Mouse (Mus musculus): ENCODE results near the gene Muc15. TPM values are rescaled to one million over a fixed set of nuclear protein-coding genes. Genes with fewer than 3 reads are reported as not detected.

Gene Muc15
- total RNA-seq (2021) = not detected
- long read RNA-seq, experiment 1 = 0 reads
- long read RNA-seq, experiment 2 = 0 reads

DNA sequence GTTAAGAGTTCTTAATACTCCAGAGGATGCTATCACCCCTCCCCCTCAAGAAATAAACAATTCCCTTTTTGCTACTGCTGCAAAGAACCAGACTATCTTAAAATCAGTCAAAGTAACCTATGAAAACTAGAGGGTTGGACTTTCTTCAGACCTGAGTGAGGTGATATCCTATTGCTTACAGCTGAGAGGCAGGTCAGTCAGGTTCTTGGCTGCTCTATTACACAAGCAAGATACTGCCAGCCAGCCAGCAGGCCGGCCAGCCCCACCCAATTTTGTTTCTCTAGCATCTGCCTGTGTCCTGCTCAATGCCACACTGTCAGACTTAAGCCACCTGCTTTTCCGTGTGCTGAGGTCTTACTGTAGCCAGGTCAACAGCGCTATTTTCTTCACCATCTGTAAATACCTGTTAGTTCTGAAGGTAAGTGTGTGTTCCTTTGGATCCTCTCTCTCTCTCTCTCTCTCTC lies at the start of gene Muc15:
Gene Muc15, plus strand, starts transcription at position 51 of the 464 bp plus-strand sequence.
- intact Hi-C loops (cut with DNase I; ENCODE audit: low total_unique reads) = no loop called here
- DNase-seq = no peak

- intact Hi-C loops (cut with DNase I; ENCODE audit: low total_unique reads) = no loop called here
- DNase-seq = no peak
These were observed 11.7 kb upstream of the Muc15 start for GRCm38 (mm10) chr2:110709436-110709835.

GRCm38 (mm10) chr2:110710055-110710720 lies 11.0 kb upstream of the Muc15 start:
- peak; percentile 10 for DNase-seq
- intact Hi-C loops (cut with DNase I; ENCODE audit: low total_unique reads) = no loop called here

DNA sequence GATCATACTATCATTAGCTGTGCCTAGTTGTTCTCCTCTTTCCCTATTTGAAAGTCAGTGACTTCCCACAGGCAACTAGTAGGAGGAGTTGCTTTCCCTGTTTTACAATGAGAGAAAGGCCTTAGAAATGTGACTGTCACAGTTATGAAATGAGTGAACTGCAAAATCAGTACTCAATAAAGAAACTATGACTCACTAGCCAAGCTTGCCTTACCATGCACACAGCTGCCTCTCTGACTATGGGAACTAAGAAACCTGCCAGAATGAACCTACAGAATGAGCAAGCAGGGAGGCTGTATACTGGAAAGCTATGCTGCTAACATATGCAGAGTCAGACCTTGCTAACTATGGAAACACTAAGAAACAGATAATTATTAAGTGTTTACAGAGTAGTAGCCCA lies 2.1 kb upstream of the Muc15 start:
- intact Hi-C loops (cut with DNase I; ENCODE audit: low total_unique reads) = no loop called here
- no peak for DNase-seq

DNA sequence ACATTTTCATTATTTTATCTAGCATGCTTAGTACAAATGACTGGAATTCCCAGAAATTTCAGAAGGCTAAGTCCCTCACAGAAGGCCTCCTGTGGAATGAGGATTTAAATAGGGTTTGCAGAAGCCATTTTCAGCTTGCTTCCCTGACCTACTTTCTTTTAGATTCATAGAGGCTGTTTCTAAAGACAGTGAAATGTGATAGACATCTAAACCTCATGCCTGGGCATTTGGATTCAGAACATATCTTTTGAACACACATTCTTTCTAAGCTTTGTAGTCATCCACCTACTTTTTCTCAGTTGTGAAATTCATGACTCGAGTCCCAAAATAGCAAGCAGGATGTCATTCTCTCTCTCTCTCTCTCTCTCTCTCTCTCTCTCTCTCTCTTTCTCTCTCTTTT lies 1.1 kb downstream of the Muc15 start:
- intact Hi-C loops (cut with DNase I; ENCODE audit: low total_unique reads) = no loop called here
- no peak for DNase-seq

DNA sequence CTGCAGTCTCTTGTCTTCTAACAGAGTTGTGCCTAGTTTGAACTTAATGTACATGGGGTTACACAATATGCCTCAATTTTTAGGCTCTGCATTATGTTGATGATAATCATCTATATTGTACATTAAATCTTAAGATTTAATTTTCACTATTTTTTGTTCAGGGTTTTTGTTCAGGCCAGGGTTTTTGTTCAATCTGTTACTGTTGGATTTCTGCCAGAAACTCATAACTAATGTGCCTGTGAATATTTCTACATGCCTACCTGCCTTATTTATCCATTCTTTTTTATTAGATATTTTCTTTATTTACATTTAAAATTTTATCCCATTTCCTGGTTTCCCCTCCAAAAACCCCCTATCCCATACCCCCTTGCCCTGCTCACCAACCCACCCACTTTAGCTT lies 5.0 kb downstream of the Muc15 start:
- intact Hi-C loops (cut with DNase I; ENCODE audit: low total_unique reads) = no loop called here
- DNase-seq = no peak

DNA sequence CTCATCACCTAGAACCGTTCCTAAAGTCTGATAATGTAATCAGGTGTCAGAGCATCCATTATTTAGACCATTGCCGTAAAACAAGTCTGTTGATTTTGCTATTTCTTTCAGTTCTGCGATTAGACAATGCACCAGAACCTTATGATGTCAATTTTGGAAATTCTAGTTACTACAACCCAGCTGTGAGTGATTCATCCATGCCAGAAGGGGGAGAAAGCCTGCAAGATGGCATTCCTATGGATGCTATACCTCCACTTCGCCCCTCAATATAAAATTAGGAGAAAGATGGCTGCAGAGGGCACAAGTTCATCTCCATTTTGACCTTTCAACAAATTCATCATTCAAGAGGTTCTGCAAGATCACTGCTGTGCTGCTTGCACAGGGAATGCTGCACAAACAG lies 16.1 kb downstream of the Muc15 start:
- DNase-seq = no peak
- intact Hi-C loops (cut with DNase I; ENCODE audit: low total_unique reads) = no loop called here

- intact Hi-C loops (cut with DNase I; ENCODE audit: low total_unique reads) = no loop called here
- no peak for DNase-seq
These were observed 16.8 kb downstream of the Muc15 start for GRCm38 (mm10) chr2:110737981-110738380.

DNA sequence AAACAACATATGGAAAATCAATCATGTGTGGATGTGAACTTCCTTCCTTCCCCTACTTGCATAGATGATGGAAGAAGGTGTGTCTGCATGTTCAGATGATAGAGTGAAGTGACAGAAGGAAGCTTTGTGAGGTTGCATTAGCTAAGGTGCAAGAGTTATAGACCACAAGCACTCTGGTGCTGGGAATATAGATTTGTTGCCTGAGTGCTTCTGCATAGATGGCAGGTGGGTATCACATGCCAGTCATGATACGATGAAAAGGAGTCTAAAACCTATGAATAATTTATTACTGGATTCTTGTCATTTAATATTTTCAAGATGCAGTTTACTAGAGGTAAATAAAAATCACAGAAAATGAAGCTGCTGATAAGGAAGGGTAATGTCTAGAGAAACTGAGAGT lies 18.6 kb downstream of the Muc15 start:
- intact Hi-C loops (cut with DNase I; ENCODE audit: low total_unique reads) = no loop called here
- no peak for DNase-seq

DNA sequence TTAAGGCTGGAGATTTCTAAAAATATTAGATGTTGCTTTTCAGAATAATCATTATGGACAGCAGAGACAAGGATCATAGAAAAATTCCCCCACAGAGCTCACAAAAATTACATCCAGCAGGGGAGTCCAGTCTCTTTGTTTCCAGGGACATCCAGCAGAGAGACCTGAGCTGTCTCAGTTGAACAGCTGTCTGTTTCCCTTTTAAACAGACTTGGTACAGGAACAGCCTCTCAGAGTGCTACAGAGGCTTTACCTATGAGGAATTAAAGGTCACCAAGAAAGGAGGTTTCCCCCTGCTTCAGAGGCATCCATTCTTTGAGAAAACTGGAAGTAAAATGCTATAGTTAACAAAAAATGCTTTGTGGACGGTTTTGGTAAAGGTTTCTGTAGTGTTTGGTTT lies 19.4 kb downstream of the Muc15 start:
- intact Hi-C loops (cut with DNase I; ENCODE audit: low total_unique reads) = no loop called here
- DNase-seq = no peak

DNA sequence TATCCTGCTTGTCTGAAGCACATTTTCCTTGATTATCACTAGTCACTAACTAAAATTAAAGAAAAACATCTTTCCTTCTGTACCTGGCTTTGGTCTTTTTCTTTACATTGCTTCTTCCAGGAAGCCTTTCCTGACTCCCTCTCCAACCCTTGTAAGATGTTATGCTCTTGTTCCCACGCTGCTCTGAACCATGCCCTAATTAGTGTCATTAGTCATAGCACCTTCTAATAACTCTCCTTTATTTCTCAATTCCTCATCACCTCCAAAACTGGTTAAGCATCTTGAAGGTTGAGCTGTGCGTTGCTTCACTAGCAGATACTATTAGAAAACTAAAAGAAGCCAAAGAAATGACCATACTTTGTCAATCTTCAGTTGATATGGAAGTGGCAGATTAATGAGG lies 36.4 kb downstream of the Muc15 start:
- intact Hi-C loops (cut with DNase I; ENCODE audit: low total_unique reads) = no loop called here
- DNase-seq = no peak

- no peak for DNase-seq
- intact Hi-C loops (cut with DNase I; ENCODE audit: low total_unique reads) = no loop called here
These were observed 38.3 kb downstream of the Muc15 start for GRCm38 (mm10) chr2:110759434-110759833.

DNA sequence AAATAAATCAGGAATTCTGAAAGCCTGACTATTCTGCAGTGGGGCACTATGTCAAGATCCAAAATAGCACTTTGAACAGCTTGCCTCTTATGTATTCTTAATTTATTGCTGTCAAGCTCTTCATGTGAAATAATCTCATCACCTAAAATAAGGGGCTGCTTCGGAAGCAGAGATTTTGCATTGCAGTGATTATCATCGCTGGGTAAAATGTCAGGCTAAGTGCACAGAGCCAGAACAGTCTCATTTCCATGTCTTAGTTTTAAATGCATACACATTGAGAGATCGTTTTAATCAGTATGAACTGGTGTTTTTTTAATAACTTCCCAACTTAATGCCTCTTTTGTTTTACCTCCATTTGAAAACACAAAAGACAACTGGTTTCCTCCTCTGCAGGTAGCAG lies 66.3 kb downstream of the Muc15 start:
- DNase-seq = no peak
- intact Hi-C loops (cut with DNase I; ENCODE audit: low total_unique reads) = no loop called here

Other genes starting within 250 kb of the Muc15 start
- not detected for gene Slc5a12, start 124.0 kb upstream of the Muc15 start, total RNA-seq (2021)
- under 1 TPM; 0.09 to 0.39 TPM for gene Ano3, start 229.6 kb downstream of the Muc15 start, total RNA-seq (2021)